Mouse (Mus musculus) cortical plate, adult 2 months (tissue): ENCODE measurements at regions not wholly inside any gene's neighbourhood (a gene's known extent, or its start where the extent isn't known, plus 50 kb on each side); places are given as distances from the start of the nearest gene placed in this dataset.

Experiments
- H3K27ac ChIP-seq: fragments of 200-500 bp; 2 replicates; pipeline ENCODE4 v1.5.1; 2012; ENCODE audit warnings: low read length, control low read depth, inconsistent platforms; ENCODE audit not compliant: insufficient read depth
- H3K4me1 ChIP-seq: fragments of 200-500 bp; 2 replicates; pipeline ENCODE4 v1.6.1; 2011; ENCODE audit warnings: low read length; ENCODE audit not compliant: control insufficient read depth, insufficient read depth
- H3K4me3 ChIP-seq: fragments of 200-500 bp; 2 replicates; pipeline ENCODE4 v1.5.1; 2011; ENCODE audit warnings: mild to moderate bottlenecking, low read length, control low read depth; ENCODE audit not compliant: insufficient read depth
- CTCF ChIP-seq: fragments of 200-500 bp; IDR thresholded peaks from 2 replicates; pipeline ENCODE4 v1.5.1; 2011; ENCODE audit warnings: mild to moderate bottlenecking, control low read depth, low read length; ENCODE audit not compliant: insufficient read depth; ENCODE audit errors: extremely low read depth
- POLR2A ChIP-seq: fragments of 200-500 bp; IDR thresholded peaks from 2 replicates; pipeline ENCODE4 v1.6.1; 2011; ENCODE audit warnings: mild to moderate bottlenecking, low read length, control low read depth; ENCODE audit not compliant: insufficient read depth; ENCODE audit errors: extremely low read depth

DNA sequence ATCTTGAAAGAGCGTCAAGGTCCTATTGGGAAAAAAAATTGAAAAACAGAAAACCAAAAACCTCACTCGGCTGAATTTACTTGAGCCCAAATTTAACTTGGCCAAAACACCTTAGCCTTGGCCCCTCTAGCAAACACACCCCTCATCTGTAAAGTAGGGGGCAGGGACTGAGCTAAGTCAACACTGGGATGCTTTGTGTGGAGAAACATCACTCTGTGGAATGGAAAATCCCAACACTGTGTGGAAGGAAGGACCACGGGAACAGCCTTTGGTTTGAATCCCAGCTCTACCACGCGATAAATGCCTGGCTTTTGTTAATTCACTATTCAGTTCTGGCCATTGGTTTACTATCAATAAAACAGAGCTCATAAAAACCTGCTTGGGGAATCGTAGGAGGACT, 335.8 kb downstream of the Nuak1 start:
- Histone ChIP-seq H3K27ac (no peak overlapping the region), H3K4me3 (no peak overlapping the region), H3K4me1 (no peaks in the 10 kb centered on the region)
- TF ChIP-seq POLR2A, result no peak

DNA sequence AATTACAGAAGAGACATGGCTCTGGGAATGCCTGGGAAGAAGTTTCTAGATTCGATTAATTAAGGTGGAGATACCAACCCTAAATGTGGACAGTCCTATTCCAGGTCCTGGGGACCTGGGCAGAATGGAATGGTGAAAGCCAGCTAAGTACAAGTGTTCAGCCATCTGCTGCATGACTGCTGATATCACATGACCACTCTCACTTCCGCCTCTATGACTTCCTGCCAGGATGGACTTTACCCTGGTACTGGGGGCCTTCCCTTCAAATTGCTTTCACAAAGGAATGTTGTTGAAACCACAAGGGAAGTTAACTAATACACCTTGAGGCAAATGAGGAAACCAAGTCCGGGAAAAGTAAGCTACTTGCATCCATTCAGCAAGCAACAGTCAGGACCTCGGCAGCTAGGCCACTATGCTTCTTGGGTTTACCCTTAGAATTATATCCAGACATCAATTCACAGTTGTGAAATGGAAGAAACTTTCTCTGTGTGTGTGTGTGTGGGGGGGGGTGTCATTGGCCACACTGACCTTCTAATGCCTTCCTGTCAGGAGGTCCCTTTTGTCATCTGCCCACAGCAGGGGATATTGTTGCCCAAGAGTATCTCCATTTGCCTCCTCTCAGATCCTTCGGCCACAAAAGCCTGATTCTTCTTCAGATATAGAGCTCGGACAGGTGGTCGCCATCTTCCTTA, 330.6 kb downstream of the Nuak1 start:
- no peak for TF ChIP-seq CTCF
- TF ChIP-seq POLR2A, result no peak
- Histone ChIP-seq H3K4me1 (no peaks in the 10 kb centered on the region), H3K4me3 (no peak overlapping the region), H3K27ac (no peak overlapping the region)

DNA sequence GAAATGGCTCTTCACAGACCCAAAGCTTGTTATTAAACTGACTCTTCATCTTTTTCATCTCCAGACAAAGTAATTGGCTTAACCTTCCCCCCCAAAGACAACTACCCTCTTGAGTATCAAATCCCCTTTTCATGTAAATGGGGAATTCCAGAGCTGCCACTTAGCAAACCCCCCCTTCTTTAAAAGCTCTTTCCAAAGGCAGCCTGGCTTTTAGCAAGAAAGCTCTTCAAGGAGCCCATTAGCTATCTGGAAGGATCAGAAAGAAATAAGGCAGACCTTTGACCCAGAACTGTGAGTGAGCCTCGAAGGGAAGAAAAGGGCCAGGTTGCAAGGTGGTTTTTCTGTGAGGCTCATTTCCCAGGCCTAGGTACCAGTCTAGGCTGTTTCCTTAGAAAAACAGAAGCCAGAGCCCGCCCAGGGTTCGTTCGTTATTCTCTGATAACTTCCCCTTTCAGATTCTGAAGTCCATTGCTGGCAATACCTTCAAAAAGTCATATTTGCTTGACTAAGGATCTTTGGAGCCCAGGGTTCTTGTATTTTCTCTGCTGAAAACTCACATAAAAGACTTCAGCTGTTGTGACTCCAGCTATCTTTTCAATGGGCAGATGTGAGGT, 329.9 kb downstream of the Nuak1 start:
- no peak overlapping the region for H3K4me3 ChIP-seq
- H3K27ac ChIP-seq, result no peak overlapping the region
- no peaks in the 10 kb centered on the region for H3K4me1 ChIP-seq
- TF ChIP-seq POLR2A (no peak), CTCF (no peak)

DNA sequence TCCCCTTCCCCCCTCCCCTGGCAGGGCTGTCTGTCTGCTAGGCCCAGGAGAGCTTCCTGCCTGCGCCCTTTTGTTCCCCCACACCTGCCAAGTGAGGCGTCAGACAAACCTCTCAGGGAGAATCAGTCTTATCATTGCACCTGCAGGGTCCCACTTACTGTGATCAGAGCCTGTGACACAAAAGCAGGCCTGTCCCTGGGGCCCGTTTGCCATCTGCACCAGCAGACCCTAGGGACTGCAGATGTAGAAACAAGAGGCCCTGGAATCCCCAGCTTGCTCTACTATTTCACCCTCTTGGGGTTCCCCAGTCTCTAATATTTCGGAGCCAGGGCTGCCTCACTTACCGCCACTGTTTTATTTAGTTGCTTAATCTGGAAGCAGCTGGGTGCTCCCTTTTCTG, 328.9 kb downstream of the Nuak1 start:
- no peak overlapping the region for H3K4me3 ChIP-seq
- TF ChIP-seq CTCF, result no peak
- TF ChIP-seq POLR2A, result no peak
- no peaks in the 10 kb centered on the region for H3K4me1 ChIP-seq
- no peak overlapping the region for H3K27ac ChIP-seq

DNA sequence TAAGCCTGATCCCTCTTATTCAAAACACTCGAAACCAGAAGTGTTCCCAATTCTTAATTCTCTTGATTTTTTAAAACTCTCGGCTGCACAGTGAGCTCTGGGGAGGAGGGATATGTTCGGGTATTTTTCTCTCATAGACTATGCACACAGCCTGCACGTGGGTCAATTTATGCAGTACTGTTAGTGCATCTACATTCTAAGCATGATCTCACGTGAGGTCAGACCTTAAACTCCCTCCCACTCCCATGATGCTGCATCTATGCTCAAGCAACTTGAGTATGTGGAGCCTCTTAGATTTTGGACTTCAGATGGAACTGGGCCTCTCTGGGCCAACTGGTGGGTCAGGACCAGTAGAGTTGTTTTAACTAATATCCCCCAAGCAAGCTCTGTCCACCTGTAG, 328.5 kb downstream of the Nuak1 start:
- no peak overlapping the region for H3K4me3 ChIP-seq
- no peaks in the 10 kb centered on the region for H3K4me1 ChIP-seq
- H3K27ac ChIP-seq, result no peak overlapping the region
- TF ChIP-seq CTCF (no peak), POLR2A (no peak)

DNA sequence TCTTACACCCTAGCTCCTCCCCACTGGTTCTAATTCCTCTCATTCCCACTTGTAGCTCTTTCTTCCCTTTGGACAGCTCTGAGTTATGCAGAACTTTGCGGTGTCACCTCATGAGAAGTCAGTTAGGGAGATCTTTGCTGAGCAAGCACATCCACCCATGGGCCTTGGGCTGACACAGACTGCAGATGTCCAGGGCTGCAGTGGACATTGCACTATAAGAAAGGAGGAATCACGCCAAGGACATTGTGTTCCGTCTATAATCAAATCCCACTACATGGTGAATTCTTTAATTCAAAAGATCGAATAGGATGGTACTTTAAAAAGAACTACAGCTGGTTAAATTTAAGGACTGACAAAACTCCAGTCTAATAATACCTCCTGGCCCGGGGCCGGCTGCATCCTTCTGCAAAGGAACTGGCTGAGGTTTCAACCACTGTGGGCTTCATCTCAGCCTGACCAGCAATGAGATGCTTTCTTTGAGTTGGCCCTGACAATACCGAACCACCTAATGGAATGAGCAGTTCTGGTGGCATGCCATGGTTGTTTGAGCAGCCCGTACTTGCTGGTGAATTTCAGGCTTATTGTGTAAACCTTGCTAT, 320.3 kb downstream of the Nuak1 start:
- TF ChIP-seq POLR2A (no peak), CTCF (no peak)

DNA sequence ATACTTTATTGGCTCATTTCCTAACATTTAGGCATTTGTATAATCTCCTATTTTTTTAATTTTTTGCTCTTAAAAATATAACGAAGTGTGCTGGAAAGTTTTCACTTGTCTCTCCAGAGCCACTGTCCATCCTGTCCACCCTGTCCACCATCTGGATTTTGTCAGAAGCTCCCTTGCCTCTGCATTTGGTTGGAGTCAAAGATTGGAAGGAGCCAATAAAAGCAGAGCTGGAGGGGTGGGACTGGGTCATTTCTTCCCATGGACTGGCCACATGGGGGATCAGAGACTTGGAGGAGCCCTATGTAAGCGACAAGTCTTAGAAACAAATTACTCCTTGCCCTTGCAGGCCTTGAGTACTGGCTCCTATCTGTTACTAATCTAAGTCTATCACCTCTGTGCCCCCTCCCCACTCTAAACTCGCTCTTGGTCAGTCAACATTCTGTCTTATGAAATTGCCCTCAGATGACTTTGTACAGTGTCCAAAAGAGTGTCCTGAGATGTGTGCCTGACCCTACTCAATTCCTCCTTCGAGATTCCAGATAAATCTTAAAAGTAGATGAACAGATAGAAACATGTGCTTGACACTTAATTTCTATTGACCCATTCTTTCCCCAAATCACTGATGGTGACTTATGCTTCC, 303.3 kb downstream of the Nuak1 start:
- TF ChIP-seq POLR2A, result no peak
- no peak for TF ChIP-seq CTCF
- H3K4me3 ChIP-seq, result no peak overlapping the region
- H3K27ac ChIP-seq, result no peak overlapping the region
- no peaks in the 10 kb centered on the region for H3K4me1 ChIP-seq

More for the DNA sequence above, 320.3 kb downstream of the Nuak1 start:
- H3K4me3 ChIP-seq, result no peak overlapping the region
- no peak overlapping the region for H3K27ac ChIP-seq
- H3K4me1 ChIP-seq, result no peaks in the 10 kb centered on the region

DNA sequence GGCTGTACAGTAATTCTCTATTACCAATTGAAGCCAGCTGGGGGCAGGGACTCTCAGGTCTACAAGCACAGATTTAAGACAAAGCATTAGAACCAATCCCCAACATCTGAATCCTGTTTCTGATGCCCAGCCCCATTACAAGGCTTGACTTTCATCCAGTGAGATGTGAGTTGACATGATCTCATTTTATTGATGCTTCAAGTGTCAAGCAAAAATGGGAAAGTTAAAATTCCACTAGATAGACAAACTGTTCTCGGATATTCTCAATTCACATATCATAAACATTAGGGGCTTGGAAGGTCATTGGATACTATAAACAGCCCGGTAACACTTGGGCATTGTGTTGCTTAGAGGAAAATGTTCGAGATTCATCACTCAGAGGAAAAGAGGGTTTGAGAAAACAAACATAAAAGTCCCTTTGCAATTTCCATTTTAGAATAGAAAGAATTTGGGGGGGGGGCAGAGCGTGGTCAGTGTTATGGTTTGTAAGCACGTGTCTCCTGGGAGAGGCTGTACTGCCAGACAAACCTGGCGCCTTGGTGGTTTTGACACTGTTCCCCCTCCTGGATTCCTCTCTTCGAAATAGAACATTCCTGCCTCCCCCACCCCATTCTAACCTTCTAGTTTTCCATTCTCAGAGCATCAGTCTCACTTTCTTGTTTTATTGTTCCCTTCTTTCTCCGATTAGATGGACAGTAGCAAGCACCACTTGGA, 297.5 kb downstream of the Nuak1 start:
- TF ChIP-seq POLR2A, result no peak
- no peak for TF ChIP-seq CTCF

DNA sequence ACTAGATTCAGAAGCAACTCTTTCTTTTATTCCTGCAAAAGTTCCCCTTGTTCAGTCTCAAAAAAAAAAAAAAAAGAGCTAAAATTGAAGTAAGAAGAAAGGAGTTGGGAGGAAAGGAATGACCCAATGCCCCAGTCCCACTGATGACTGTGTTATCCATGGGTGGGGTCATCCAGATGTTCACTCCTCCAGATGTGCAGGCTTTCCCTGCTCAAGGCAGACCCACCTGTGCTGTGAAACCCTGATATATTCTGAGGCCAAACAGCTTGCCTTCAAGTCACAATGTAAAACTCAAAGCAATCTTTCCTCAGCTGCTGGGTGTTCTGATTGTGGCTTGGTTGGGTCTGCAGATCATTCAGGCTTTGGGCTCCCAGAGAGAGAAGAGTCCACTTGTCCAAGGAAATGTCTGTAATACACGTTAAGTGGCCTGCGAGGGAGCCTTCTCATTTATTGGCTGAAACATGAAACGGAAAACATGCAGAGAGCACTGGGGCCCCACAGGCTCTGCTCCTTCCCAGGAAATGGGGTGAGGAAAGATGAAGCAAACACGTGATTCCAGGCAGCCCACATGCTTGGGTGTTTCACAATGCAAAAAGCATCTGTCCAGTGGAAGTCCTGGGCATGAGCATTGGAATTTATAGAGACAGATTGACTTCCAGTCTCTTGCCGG, 296.6 kb downstream of the Nuak1 start:
- Histone ChIP-seq H3K27ac (0 out of 2 replicates have a peak overlapping the region, but pooled peaks have one; percentile 5), H3K4me3 (no peak overlapping the region), H3K4me1 (peaks cover 1% of the 10 kb centered on the region; the same call in 1 of the 2 replicates)
- no peak for TF ChIP-seq POLR2A
- no peak for TF ChIP-seq CTCF

More for the DNA sequence above, 297.5 kb downstream of the Nuak1 start:
- H3K27ac ChIP-seq, result no peak overlapping the region
- peaks cover 1% of the 10 kb centered on the region; the same call in 1 of the 2 replicates for H3K4me1 ChIP-seq
- no peak overlapping the region for H3K4me3 ChIP-seq
